Mouse (Mus musculus): Measurements from ENCODE around the gene Ift81. TPM values are rescaled to one million over a fixed set of nuclear protein-coding genes. Genes with fewer than 3 reads are reported as not detected.

The Ift81 gene
- total RNA-seq, 2 experiments from 2014 or later, result 1.8 to 2.7 TPM

GRCm38 (mm10) chr5:122548671-122549070, 65.6 kb downstream of the Ift81 start:
- no peak for ATAC-seq (replicated peaks; ENCODE audit: poor library complexity)

- ATAC-seq (replicated peaks; ENCODE audit: poor library complexity), result no peak
These were observed 66.5 kb downstream of the Ift81 start for GRCm38 (mm10) chr5:122547810-122548209.

DNA sequence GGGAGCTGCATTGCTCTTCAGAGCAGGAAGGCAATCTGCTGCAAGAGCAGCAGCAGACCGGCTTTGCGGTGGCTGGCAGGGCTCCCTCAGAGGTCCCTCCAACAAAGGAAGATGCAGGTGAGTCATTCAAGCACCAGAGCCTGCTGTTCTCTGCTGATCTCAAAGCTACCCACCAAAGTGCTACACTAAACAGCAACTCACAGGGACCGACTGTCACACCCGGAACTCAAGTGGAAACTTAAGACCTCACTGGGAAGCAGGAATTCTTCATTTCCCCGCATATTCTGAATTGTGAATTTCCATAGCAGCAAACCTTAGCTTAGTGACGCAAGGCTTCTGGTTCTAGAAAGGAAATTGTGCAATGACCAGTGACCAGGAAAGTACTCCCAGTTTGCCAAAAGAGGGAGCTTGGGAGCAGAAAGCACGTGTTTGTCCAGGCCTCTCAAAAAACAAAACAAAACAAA, 67.0 kb downstream of the Ift81 start:
- peak; percentile 79 for ATAC-seq (replicated peaks; ENCODE audit: poor library complexity)

DNA sequence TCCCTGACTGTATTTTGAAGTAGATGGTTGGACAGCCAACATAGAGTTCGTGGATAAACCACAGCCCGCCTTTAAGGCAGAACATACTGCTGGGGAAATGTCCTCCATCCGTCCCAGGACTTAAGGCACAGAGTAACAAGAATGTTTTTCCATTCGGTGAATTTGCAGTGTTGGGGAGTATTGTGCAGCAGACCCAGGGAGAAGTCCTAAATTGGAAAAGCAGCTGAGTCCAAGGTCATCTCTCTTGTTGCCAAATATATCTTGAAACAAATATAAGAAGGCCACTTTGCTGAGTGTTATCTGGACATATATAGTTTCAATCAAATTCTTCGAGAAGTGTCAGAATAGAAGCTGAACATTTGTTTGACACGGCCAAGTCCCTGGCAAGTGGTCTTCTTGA, 70.9 kb downstream of the Ift81 start:
- ATAC-seq (replicated peaks; ENCODE audit: poor library complexity), result no peak

- ATAC-seq (replicated peaks; ENCODE audit: poor library complexity), result no peak
These were observed 72.4 kb downstream of the Ift81 start for GRCm38 (mm10) chr5:122541871-122542270.

DNA sequence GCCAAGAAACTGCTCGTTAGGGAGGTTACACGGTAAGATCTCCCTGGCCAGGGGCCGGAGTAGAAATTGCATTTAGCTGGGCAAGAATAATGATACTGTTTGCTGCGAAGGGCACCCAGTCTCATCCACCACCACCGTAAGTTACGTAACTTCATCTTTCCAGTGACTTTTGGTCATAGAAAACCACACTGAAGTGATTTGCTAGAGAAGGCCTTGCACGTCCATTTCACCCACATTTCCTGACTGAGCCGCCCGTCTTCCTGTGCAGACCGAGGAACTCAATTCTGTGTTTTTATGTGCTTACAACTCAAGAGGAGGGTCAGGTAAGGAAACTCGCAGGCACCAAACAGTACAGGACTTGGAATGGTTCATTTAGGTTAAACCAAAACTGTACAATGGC, 76.2 kb downstream of the Ift81 start:
- peak; percentile 71 for ATAC-seq (replicated peaks; ENCODE audit: poor library complexity)

- ATAC-seq (replicated peaks; ENCODE audit: poor library complexity), result no peak
These were observed 76.7 kb downstream of the Ift81 start for GRCm38 (mm10) chr5:122537654-122538053.

- ATAC-seq (replicated peaks; ENCODE audit: poor library complexity), result no peak
These were observed 80.4 kb downstream of the Ift81 start for GRCm38 (mm10) chr5:122533884-122534283.

DNA sequence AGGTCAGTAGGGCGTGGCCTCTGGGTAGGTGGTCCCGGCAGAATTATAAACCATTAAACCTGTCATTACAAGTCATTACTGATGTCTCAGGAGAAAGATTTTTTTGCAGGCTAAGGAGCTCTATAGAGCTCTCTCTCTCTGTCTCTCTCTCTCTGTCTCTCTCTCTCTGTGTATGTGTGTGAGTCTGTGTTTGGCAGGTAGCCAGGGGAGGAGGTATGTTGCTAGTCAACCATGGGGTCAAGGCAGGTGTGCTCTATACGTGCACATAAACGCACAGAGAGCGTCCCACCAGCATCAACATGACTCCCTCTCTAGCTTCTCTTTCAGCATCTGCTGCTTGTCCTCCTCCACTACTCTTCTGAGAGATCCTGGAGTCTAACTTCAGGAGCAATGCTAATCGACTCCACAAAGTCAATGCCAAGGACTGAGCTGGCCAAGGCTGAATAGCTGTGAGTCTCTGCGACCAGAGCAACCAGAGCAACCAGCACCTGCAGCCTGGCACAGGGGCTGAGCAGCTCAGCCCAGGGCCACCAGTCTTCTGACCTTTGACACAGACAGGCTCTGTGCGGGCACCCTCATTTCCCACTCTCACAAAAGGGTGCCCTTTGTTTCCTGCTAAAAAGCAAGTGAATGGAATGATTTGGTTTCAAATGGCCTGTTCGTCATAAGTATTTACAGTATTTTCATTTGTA, 84.3 kb downstream of the Ift81 start:
- ATAC-seq (replicated peaks; ENCODE audit: poor library complexity), result no peak

DNA sequence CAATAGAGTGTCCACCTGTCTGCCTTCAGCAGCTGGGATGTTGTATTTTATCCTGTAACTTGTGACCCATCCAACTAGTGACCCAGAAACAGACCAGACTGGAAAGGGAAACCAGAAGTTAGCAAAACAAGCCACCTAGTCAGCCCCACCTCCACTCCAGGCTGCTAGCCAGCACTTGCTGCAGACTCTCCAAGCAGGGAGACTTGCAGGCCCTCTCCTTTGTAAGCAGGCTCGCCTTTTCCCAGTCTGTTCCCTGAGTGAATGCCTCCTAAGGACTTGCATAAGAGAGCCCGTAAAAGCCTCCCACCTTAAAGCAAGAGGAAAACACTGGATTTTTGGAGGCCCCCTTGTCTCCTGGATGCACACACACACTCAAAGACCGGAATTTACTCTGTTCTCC, 85.0 kb downstream of the Ift81 start:
- ATAC-seq (replicated peaks; ENCODE audit: poor library complexity), result no peak

DNA sequence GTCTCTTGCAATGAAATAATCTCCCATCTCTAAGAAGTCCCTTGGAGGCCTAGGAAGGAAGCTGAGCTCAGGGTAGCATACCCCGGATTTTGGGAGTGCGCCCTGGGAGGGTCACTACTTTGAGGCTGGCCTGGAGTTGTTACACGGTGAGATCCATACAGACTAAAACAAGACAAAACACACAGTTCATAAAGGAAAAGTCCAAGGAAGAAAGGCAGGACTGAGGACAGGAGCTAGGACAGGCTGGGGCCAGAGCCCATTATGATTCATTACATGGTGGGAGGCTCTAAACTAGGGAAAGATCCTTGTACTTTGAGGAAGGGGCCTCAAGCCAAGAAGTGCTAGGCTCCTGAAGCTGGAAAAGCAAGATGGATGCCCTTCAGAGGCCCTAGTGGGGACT, 85.7 kb downstream of the Ift81 start:
- no peak for ATAC-seq (replicated peaks; ENCODE audit: poor library complexity)

GRCm38 (mm10) chr5:122527761-122528160, 86.6 kb downstream of the Ift81 start:
- ATAC-seq (replicated peaks; ENCODE audit: poor library complexity), result no peak

- no peak for ATAC-seq (replicated peaks; ENCODE audit: poor library complexity)
These were observed 87.2 kb downstream of the Ift81 start for GRCm38 (mm10) chr5:122526878-122527730.

DNA sequence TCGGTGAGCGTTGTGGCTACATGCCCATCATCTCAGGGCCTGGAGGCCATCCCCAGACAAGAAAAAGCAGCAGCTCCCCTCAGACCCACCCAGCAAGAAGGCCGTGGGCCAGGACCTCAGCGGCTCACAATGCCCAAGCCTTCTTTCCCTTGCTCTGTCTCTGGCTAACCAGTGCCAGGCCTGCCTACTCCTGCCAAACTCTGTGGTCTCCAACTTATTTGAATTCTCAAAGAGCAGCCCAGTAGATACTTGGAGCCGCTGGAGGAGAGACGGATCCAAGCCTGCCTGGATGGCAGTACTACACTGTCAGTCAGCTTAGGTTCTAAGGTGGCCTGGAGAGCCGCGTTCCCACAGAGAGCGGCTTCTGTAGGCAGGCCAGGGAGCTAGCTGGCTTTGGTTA, 87.9 kb downstream of the Ift81 start:
- ATAC-seq (replicated peaks; ENCODE audit: poor library complexity), result no peak

DNA sequence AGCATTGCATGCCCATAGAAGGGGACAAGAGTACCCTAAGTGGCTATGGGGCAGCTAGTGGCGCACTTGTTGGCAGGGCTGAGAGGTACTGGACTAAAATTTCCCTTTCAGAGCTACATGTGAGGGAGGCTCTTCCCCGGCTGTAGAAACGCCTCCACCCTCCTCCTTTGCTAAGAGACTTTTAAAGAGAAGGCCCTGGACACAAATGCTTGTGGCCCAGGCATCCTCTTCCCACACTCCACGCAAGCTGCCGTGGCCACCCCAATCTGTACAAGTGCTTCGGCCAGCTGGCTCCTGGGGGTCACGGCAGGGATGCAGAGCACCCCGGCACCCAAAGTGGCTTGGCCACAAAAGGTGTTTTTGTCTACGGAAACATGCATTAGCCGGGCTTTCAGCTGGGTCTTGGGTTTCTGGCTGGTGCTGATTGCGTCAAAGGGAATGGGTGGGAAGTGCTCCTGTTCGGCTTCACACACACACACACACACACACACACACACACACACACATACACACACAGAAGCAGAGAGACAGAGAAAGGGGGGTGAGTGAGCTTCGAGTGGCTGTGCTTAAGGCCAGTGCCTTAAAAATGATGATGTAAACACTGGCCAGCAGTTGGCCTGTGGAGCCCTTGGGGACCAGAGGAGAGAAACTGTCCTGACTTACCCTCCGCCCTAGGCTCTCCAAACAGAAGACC, 88.9 kb downstream of the Ift81 start:
- no peak for ATAC-seq (replicated peaks; ENCODE audit: poor library complexity)

DNA sequence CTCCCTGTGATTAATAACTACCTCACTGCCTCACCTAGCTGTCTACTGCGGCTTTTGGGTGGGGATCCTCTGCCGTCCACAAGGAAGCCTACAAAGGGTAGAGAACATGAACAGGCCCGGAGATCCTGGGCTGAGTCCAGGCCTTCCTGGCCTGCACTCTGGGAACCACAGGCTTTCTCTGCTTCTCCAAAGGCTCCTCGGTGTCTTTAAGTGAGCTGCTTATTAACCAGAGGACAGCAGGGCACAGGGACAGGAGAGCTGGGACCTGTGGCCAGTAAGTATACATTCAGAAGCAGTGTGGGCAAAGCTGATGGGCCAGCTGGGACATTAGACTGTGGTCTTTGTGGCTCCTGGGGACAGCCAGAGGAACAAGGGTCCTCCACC, 89.5 kb downstream of the Ift81 start:
- no peak for ATAC-seq (replicated peaks; ENCODE audit: poor library complexity)

DNA sequence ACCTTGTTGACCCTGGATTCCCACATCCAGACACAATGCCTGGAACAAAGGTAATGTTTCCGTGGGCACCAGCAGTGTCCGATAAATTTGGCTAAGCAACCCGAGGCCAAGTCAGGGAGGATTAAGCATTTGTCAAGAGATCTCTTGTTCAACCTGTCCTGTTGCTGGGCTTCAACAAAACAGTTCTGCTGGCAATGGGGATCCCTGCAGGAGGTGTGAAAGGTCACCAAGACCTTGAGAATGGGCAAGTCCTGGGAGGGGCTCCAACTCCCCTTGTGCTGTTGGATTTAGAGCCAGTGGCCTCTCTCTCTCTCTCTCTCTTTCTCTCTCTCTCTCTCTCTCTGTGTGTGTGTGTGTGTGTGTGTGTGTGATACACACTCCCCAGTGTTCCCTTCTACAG, 90.1 kb downstream of the Ift81 start:
- no peak for ATAC-seq (replicated peaks; ENCODE audit: poor library complexity)

GRCm38 (mm10) chr5:122521130-122521473, 93.2 kb downstream of the Ift81 start:
- ATAC-seq (replicated peaks; ENCODE audit: poor library complexity), result no peak

GRCm38 (mm10) chr5:122520254-122521129, 93.8 kb downstream of the Ift81 start:
- no peak for ATAC-seq (replicated peaks; ENCODE audit: poor library complexity)

GRCm38 (mm10) chr5:122519043-122519660, 95.2 kb downstream of the Ift81 start:
- ATAC-seq (replicated peaks; ENCODE audit: poor library complexity), result no peak
